Mouse (Mus musculus) spleen, adult 2 months (tissue): ENCODE measurements at regions not wholly inside any gene's neighbourhood (a gene's known extent, or its start where the extent isn't known, plus 50 kb on each side); places are given as distances from the start of the nearest gene placed in this dataset.

Experiments used
- DNase-seq, 2 experiments: peaks; one replicate each; pipeline versions ENCODE4 v3.0.0 to v3.0.0-alpha.2; 2012 to 2021; ENCODE audit warnings: low spot score in 2 of 2, low read depth in 1 of 2
- H3K27ac ChIP-seq: fragments of 200-500 bp; 2 replicates; pipeline ENCODE4 v1.5.1; 2012; ENCODE audit warnings: low read length, inconsistent platforms; ENCODE audit not compliant: insufficient read depth
- H3K27me3 ChIP-seq: fragments of 200-500 bp; 2 replicates; pipeline ENCODE4 v1.6.1; 2012; ENCODE audit warnings: mild to moderate bottlenecking, moderate library complexity, low read length, inconsistent platforms; ENCODE audit not compliant: control insufficient read depth, insufficient read depth
- H3K36me3 ChIP-seq: fragments of 200-500 bp; 2 replicates; pipeline ENCODE4 v1.6.1; 2012; ENCODE audit warnings: mild to moderate bottlenecking, low read length, inconsistent platforms; ENCODE audit not compliant: control insufficient read depth, insufficient read depth
- H3K4me1 ChIP-seq: fragments of 200-500 bp; 2 replicates; pipeline ENCODE4 v1.6.1; 2011; ENCODE audit warnings: inconsistent platforms; ENCODE audit not compliant: control insufficient read depth, insufficient read depth, insufficient read length
- H3K4me3 ChIP-seq: fragments of 200-500 bp; 2 replicates; pipeline ENCODE4 v1.5.1; 2011; ENCODE audit warnings: mild to moderate bottlenecking, inconsistent platforms; ENCODE audit not compliant: insufficient read depth, insufficient read length; ENCODE audit errors: extremely low read depth
- CTCF ChIP-seq: fragments of 200-500 bp; IDR thresholded peaks from 2 replicates; pipeline ENCODE4 v1.5.1; 2011; ENCODE audit warnings: mild to moderate bottlenecking, inconsistent platforms; ENCODE audit not compliant: insufficient read depth, insufficient read length, insufficient replicate concordance; ENCODE audit errors: extremely low read depth
- POLR2A ChIP-seq: fragments of 200-500 bp; IDR thresholded peaks from 2 replicates; pipeline ENCODE4 v1.6.1; 2011; ENCODE audit warnings: low read depth, low read length, inconsistent platforms
- WGBS: fragments of 180-500 bp; shearing (Covaris S2); methylation state at CpG from one replicate; pipeline ENCODE4 v1.1.7; 2018; 5-methylcytosine and 5-hydroxymethylcytosine counted together

GRCm38 (mm10) chr1:92284155-92284554 is 88.7 kb upstream of the Hdac4 start:
- H3K36me3 ChIP-seq: no peaks in the 10 kb centered on the region
- no peak for DNase-seq
- WGBS: 23% methylated on average over 4 of the region's 4 CpGs

GRCm38 (mm10) chr1:92277199-92277747 is 81.8 kb upstream of the Hdac4 start:
- no peak overlapping the region for H3K27ac ChIP-seq
- 90% methylated on average over 5 of the region's 5 CpGs for WGBS
- H3K4me3 ChIP-seq: no peak overlapping the region
- H3K4me1 ChIP-seq: no peaks in the 10 kb centered on the region
- TF ChIP-seq POLR2A: no peak
- no peak for DNase-seq
- no peaks in the 10 kb centered on the region for H3K36me3 ChIP-seq
- no peaks in the 10 kb centered on the region for H3K27me3 ChIP-seq

More at GRCm38 (mm10) chr1:92284155-92284554, 88.7 kb upstream of the Hdac4 start:
- H3K4me3 ChIP-seq: no peak overlapping the region
- TF ChIP-seq CTCF: no peak
- no peak for TF ChIP-seq POLR2A
- no peak overlapping the region for H3K27ac ChIP-seq
- H3K4me1 ChIP-seq: no peaks in the 10 kb centered on the region
- no peaks in the 10 kb centered on the region for H3K27me3 ChIP-seq

- Histone ChIP-seq H3K4me1 (no peaks in the 10 kb centered on the region), H3K27ac (no peak overlapping the region), H3K4me3 (no peak overlapping the region), H3K27me3 (no peaks in the 10 kb centered on the region), H3K36me3 (no peaks in the 10 kb centered on the region)
- TF ChIP-seq POLR2A (no peak), CTCF (no peak)
- DNase-seq: no peak
- WGBS: 63% methylated on average over 1 of the region's 1 CpGs
These were observed 79.9 kb upstream of the Hdac4 start for GRCm38 (mm10) chr1:92275388-92275787.

GRCm38 (mm10) chr1:92273760-92274159 is 78.3 kb upstream of the Hdac4 start:
- no peak for DNase-seq
- Histone ChIP-seq H3K4me1 (no peaks in the 10 kb centered on the region), H3K4me3 (no peak overlapping the region), H3K36me3 (no peaks in the 10 kb centered on the region), H3K27me3 (no peaks in the 10 kb centered on the region), H3K27ac (no peak overlapping the region)
- 20% methylated on average over 2 of the region's 2 CpGs for WGBS
- TF ChIP-seq POLR2A (no peak), CTCF (no peak)

- 79% methylated on average over 9 of the region's 9 CpGs for WGBS
- Histone ChIP-seq H3K36me3 (no peaks in the 10 kb centered on the region), H3K27ac (no peak overlapping the region), H3K4me3 (no peak overlapping the region), H3K27me3 (no peaks in the 10 kb centered on the region), H3K4me1 (no peaks in the 10 kb centered on the region)
- no peak for TF ChIP-seq POLR2A
- no peak for TF ChIP-seq CTCF
- no peak for DNase-seq
These were observed 76.3 kb upstream of the Hdac4 start for GRCm38 (mm10) chr1:92271676-92272291.

GRCm38 (mm10) chr1:92270486-92271058 is 75.1 kb upstream of the Hdac4 start:
- no peak for DNase-seq
- TF ChIP-seq POLR2A (no peak), CTCF (no peak)
- H3K4me3 ChIP-seq: no peak overlapping the region
- no peaks in the 10 kb centered on the region for H3K36me3 ChIP-seq
- no peak overlapping the region for H3K27ac ChIP-seq
- H3K4me1 ChIP-seq: no peaks in the 10 kb centered on the region
- WGBS: 78% methylated on average over 6 of the region's 6 CpGs
- no peaks in the 10 kb centered on the region for H3K27me3 ChIP-seq

DNA sequence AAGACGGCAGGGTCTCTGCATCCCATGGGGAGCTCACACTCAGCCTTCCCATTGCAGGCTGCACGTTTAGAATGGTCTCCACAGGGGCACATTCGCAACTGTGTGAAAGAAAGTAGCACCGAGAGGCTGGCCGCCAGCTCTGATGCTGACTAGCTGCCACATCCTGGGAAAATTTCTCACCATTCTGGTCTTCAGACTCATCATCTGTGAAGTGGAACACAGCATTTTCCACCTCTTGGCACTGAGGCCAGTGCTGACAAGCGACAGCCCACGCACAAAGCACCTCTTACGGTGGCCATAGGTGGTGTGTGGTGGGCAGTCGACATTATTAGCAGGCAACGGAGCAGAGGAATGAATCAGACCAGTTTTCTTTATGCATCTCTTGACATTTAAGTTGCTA is 74.0 kb upstream of the Hdac4 start:
- TF ChIP-seq POLR2A (no peak), CTCF (no peak)
- H3K27ac ChIP-seq: no peak overlapping the region
- H3K36me3 ChIP-seq: no peaks in the 10 kb centered on the region
- no peak for DNase-seq
- 87% methylated on average over 10 of the region's 10 CpGs for WGBS
- H3K4me3 ChIP-seq: no peak overlapping the region
- H3K27me3 ChIP-seq: no peaks in the 10 kb centered on the region
- no peaks in the 10 kb centered on the region for H3K4me1 ChIP-seq
